Mouse (Mus musculus) heart, postnatal 10 days (tissue): Measurements from ENCODE around the gene Heatr5a. TPM values are rescaled to one million over a fixed set of nuclear protein-coding genes. Genes with fewer than 3 reads are reported as not detected.

ENCODE experiments used
- DNase-seq, 2 experiments: peaks; one replicate each; pipeline ENCODE4 v3.0.0; 2021
- intact Hi-C: fragments of 180-260 bp; cut with DNase I; formaldehyde crosslinking; loops from one replicate; pipeline ENCODE4 v1.15.1; 2025
- total RNA-seq, 2 experiments: library from RNA; stranded (reverse); gene quantifications; 2 replicates each; pipeline ENCODE4 v1.2.3; 2021

The Heatr5a gene
- total RNA-seq, 2 experiments from 2014 or later = 21.8 to 23.0 TPM

DNA sequence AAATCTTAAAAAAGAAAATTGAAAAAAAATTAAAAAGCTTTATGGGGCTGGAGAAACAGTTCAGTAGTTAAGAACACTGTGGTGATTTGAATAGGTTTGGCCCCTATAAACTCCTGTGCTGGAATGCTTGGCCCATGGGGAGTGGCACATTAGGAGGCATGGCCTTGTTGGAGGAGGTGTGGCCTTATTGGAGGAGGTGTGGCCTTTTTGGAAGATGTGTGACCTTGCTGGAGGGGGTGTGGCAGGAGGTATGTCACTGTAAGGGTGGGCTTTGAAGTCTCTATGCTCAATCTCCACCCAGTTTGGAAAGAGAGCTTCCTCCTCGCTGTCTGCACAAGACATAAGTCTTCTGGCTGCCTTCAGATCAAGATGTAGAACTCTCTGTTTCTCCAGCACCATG, 3.3 kb upstream of the Heatr5a start:
- intact Hi-C loops = no loop called here

DNA sequence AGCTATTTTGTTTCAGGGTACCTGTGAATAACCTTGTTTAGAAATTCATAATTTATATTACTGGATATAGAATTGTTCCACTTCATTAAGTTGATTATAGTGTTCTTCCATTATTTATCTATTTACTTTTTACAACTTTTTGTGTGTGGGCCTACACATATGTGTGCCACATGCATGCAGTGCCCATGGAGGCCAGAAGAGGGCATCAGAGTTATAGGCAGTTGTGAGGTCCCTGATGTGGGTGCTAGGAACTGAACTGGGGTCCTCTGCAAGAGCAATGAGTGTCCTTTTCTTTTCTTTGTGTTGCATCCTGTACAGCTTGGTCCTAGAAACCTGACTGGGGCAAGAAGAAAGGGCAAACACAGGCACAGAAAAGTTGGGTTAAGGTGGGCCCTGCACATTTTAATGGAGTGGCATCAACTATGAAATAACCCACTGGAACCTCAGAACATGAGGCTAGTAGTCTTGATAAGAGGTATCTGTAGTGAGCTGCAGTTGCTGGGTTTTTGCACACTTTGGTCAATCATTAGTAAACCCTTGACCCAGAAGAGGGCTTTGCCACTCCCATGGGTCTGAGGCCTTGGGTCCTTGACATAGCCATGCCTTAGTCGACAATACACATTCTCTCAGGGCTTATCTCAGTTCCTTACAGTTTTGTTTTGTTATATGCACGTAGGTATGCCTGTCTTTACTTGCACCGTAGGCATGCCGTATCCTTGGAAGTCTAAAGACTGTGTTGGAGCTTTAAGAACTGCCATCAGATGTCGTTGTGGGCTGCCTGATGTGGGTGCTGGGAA, 1.3 kb upstream of the Heatr5a start:
- intact Hi-C loops = no loop called here
- DNase-seq = peak in 1 of 2 experiments; percentile 21

More for the DNA sequence above, 3.3 kb upstream of the Heatr5a start:
- DNase-seq = no peak

GRCm38 (mm10) chr12:51970352-51971069, 610 bp downstream of the Heatr5a start:
- intact Hi-C loops = loop anchor here (2.0 kb wide), 1 partner anchor 30 kb away; no protein-coding TSS in a partner anchor
- no peak for DNase-seq

DNA sequence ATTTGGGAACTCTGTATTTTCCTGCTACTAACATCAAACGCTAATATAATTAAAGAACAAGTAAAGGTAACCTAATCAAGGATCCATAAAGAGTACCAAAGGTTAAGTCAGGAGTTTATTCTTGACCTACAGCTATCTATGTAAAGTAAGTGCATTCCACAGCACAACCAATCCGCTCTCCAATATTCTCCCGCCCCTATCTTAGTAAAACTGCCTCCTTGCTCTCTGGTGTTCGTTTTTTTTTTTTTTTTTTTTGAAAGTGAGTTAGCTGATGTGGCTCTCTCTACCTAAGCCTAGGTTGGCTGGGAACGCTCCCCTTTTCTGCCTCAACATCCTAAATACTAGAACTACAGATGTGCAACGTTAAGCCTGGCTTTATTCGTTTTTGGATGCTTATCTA, 1.2 kb downstream of the Heatr5a start:
- DNase-seq = no peak
- intact Hi-C loops = loop anchor here (2.0 kb wide), 1 partner anchor 31 kb away; no protein-coding TSS in a partner anchor

DNA sequence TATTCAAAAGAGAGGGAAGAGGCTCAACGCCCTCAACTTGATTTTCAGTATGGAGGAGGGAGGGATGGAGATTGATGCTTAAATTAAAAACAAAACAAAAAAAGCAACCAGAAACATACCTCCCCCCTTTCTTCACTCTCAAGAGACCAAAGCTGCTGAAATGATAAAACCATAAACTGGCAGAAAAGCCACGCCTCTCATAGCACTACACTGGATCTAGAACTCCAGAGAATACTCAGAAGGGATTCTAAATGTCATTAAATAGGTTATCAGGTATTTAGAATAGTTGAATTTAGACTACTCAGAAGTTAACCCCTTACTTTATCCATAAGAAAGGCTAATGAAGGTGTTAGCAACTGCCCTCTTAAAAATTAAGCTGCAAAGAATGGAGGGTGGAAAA, 2.0 kb downstream of the Heatr5a start:
- intact Hi-C loops = no loop called here
- DNase-seq = no peak

GRCm38 (mm10) chr12:51967915-51968595, 3.1 kb downstream of the Heatr5a start:
- DNase-seq = no peak
- intact Hi-C loops = no loop called here

GRCm38 (mm10) chr12:51957626-51958025, 13.5 kb downstream of the Heatr5a start:
- no peak for DNase-seq
- intact Hi-C loops = no loop called here

- DNase-seq = peak in 1 of 2 experiments; percentile 23
- intact Hi-C loops = no loop called here
Measured at GRCm38 (mm10) chr12:51952309-51952708, 18.8 kb downstream of the Heatr5a start.

DNA sequence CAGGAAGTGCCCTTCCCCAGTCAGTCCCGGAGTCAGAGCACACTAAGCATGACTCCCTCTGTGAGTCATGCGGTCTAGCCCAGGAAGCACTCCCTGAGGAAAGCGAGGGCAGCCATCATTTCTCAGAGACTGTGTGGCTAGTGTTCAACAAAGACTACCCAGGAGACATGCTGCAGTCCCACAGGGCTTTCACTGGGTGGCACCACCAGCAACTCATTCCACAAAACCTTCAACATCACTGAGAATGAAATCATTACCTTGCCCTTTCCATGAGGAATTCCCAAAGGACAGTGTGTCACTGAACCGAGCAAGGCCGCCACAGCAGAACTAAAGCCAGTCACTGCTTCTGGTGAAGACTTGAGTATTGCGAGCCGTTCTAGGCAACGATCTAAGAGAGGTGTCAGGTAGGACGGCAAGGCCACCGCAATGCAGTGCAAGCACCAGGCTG, 23.6 kb downstream of the Heatr5a start:
- DNase-seq = peak; percentile 16 to 33
- intact Hi-C loops = no loop called here

DNA sequence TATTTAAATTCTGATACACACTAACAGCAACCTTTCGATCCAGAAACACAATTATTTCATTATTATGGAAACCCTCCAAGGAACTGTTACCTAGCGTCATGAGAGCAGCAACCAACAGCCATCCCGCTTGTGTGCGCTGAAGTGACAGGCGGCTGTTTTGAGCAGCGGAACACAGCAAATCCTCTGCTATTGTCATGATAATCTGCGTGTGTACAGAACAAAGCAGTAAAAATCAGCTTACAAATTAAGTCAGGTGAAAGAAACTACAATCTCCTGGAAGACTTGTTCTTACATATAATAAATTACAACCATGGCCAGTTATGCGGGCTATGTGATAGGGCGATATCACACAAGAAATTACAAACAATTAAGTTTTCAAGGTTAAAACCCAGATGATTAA, 25.8 kb downstream of the Heatr5a start:
- DNase-seq = no peak
- intact Hi-C loops = no loop called here

DNA sequence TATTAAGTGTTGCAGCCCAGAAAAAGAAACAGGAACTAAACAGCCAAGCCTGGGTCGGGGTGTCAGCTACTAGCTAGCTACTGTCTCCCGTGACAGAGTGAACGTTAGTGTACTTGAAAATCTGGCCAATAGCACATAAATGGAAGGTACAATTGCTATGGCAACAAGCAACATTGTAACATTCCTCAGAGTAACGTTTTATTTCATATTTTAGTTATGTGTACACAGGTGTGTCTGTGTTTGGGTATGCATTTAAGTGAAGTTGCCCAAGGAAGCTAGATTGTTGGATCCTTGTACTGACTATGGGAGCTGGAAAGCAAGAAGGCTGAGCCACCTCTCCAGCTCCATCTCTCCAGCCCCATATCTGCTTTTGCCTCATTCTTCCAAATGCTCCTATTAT, 31.3 kb downstream of the Heatr5a start:
- intact Hi-C loops = no loop called here

DNA sequence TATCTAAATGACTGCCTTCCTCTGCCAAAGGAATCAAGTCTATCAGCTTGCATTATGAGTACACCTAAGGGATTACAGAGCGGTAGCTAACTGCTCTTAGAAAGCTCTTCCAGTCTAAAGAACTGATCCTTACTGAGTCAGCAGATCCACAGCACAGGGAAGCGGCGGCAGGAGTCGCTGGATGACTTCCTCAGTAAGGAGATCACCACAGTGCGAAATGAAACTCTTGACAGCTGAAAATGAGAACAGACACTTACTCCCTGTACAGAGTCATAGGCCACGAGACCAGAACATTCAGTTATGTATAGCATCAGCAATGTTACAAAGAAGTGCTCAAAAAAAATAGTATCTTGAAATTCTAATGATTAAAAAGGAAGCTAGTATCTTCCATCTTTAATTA, 33.2 kb downstream of the Heatr5a start:
- no peak for DNase-seq
- intact Hi-C loops = no loop called here

More for the DNA sequence above, 31.3 kb downstream of the Heatr5a start:
- DNase-seq = no peak

GRCm38 (mm10) chr12:51929630-51930029, 41.5 kb downstream of the Heatr5a start:
- intact Hi-C loops = no loop called here
- DNase-seq = no peak

- intact Hi-C loops = no loop called here
- DNase-seq = no peak
Measured at GRCm38 (mm10) chr12:51917191-51917590, 53.9 kb downstream of the Heatr5a start.

DNA sequence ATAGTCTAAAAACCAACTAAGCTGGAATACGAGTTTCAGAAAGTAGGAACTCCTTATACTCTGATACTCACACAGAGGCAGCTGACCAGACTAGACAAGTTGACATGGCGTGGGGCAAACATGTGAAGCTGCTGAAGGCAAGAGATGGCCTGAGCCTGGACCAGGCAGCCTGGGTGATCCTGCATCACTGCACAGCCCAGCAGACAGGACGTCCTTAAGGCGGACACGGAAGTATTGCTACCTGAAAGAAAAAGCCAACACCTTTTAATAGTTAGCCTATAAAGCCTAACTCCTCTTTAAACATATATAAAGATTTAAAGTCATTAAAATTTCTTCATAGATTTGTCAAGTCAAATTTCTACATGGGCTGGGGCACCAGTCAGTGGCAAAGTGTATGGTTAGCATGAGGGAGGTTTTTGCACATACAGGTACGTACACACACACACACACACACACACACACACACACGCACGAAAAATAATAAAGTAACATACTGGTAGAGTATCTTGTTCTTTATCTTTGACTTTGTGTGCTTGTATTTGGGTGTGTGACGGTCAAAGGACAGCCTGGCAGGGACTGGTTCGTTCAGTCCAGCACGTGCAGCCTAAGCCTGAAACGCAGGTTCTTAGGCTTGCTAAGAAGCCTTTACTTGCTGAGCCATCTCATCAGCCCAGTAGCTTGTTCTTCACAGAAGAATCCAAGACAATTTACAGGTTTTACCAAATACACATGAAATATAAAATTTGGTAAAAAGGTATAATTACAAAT, 56.0 kb downstream of the Heatr5a start:
- DNase-seq = no peak
- intact Hi-C loops = no loop called here

- intact Hi-C loops = no loop called here
- no peak for DNase-seq
Measured at GRCm38 (mm10) chr12:51909202-51909601, 61.9 kb downstream of the Heatr5a start.

DNA sequence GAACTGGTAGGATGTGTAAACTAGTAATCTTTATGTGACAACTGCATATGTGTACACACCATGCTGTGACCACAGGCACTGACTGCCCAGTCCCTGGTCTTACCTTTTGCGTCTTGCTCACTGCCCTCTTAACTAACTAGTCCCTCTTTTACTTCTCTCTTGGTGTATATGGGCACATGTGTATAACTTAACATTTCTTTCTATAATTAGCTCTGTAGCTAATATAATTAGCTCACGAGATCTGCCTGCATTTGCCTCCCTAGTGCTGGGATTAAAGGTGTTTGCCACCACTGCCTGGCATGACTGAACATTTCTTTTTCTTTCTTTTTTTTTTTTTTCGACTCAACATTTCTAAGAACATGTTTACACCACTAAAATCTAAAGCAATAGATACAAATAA, 63.6 kb downstream of the Heatr5a start:
- DNase-seq = peak in 1 of 2 experiments; percentile 5
- intact Hi-C loops = no loop called here

DNA sequence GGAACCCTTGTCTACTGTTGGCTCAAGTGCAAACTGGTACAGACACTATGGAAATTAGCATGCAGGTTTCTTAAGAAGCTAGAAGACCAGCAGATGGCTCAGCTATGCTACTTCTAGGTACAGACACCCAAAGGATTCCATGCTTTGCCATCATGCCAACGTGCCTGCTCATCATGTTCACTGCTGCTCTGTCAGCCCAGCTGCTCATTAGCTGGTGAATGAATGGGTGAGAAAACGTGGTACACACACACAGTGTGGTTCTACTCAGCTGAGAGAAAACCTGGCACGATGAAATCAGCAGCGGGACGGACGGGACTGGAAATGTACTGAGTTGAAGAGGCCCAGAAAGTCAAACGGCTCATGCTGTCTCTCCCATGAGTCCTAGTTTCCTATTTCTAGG, 70.6 kb downstream of the Heatr5a start:
- intact Hi-C loops = no loop called here
- DNase-seq = no peak

DNA sequence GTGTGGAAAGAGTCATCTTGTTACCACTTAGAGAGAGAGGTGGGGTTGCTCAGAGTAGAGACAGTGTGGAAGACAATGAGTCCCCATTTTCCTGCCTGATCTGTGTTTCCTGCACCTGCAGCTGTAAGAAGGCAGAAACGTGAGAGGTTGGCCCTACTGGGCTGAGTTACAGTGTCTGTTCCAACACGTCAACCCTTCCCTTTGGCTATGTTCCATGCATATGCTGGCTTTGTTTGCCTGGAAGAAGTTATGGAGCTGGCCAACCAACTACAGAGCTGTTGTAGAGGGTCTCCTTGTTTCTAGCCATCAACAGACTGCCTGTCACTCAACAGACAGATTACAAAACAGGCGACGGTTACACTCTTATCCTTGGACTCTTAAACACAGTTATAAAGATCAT, 74.2 kb downstream of the Heatr5a start:
- peak in 1 of 2 experiments; percentile 14 for DNase-seq
- intact Hi-C loops = loop anchor here (10.0 kb wide), 1 partner anchor 252 kb away; no protein-coding TSS in a partner anchor

GRCm38 (mm10) chr12:51888609-51889008, 82.5 kb downstream of the Heatr5a start:
- DNase-seq = no peak
- intact Hi-C loops = no loop called here
